Mouse (Mus musculus): ENCODE measurements at regions not wholly inside any gene's neighbourhood (a gene's known extent, or its start where the extent isn't known, plus 50 kb on each side); places are given as distances from the start of the nearest gene placed in this dataset.

DNA sequence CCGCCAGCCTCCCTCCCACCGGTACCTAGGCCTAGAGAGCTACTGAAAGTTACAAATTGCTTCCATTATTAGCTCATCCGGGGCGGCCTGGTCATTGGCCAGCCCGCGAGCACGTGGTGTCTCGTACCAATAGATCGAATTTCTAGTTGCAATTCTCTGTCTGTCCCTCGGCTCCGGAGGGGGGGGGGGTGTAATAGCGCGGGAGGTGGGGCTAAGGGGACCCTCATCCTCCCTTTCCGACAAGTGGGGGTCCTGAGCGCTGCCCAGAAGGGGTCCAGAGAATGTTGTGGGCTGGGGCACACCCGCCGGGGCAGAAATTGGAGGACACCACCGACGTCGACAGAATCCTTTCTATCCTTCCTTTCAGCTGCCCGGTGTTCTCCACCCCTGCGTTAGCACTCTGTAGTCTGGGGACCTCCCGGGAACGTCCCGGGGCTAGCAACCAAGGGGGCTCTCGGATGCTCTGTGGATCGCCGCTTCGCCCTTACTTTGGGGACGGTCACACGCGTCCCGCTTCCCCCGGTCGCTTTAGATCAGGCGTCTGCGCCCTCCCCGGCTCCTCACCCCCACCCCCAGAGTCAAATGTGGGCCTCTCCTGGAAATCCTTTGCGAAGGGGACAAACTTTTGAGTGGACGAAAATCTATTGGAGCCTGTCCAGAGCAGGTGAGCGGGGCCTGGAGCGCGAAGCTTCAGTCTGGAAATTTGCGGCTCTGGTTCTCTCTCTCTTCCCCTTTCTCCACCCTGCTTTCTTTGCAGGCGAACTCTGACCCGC lies 64.6 kb downstream of the Smug1 start:
- DNase-seq = peak; percentile 87
- TF ChIP-seq CTCF (IDR thresholded peaks at IDR 0.05) = no peak
- peak overlapping the region; percentile 74 for H3K4me3 ChIP-seq
- intact Hi-C loops (cut with DNase I) = no loop called here
- H3K27ac ChIP-seq = peak overlapping the region; percentile 82

DNA sequence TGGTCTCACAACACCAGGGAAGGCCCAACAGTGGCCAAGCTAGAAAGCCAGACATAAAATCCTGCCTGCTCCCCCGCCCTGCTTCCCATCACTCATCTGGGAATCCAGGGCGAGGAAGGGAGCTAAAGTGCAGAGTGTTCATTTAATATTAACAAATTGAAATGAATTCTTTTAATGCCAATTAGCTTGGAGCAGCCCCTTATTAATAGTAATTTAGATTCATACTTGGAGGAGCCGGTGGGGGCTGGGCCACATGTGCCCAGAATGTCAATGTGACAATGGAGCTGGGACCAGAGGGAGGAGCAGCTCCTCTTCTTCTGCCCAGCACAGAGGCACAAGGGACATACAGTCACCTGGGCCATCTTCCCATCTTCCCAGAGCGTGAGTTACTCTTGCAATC lies 66.8 kb downstream of the Smug1 start:
- TF ChIP-seq CTCF (IDR thresholded peaks at IDR 0.05) = no peak
- H3K4me3 ChIP-seq = no peak overlapping the region
- no peak for DNase-seq
- H3K27ac ChIP-seq = 0 out of 2 replicates have a peak overlapping the region, but pooled peaks have one; percentile 43
- intact Hi-C loops (cut with DNase I) = no loop called here

DNA sequence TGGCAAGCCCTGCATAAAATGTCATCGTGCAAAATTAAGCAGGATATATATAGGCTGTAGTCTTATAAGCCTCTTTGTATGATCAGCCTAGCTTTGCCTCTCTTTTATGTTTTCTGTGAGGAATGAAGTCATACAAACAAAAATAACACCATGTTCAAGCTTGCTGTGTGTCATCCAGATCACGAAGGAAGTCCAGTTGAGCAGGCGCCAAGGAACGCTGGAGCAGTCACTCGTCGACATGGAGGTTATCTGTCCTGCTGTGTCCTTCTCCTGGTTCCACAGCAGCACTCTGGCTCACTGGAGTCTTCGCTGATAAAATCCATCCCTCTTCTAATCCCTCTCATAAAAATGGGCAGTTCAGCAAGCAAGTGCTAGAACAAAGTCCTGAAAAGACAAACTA lies 72.4 kb downstream of the Smug1 start:
- Histone ChIP-seq H3K27ac (peak overlapping the region; percentile 91), H3K4me3 (no peak overlapping the region)
- TF ChIP-seq CTCF (IDR thresholded peaks at IDR 0.05) = no peak
- DNase-seq = peak; percentile 90
- intact Hi-C loops (cut with DNase I) = no loop called here

DNA sequence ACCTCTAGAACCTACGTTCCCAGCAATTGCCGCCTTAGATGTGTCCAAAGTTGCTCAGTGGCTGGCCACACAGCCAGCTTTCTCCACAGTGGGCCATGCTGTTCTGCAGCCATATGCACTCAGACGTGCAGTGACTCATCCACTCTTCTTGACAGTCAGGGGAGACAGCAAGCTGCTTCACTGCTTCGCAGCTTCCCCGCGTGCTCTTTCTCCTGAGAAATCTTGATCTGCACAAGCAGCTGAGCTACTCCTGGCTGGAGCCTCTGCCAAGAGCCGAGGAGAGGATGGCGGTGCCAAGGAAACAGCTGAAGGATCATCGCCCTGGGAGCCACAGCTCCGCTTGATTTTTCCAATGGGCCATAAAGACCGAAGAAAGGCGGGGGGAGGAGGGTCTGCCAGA lies 73.2 kb downstream of the Smug1 start:
- Histone ChIP-seq H3K27ac (peak overlapping the region; percentile 91), H3K4me3 (peak overlapping the region; percentile 43)
- no peak for TF ChIP-seq CTCF (IDR thresholded peaks at IDR 0.05)
- peak; percentile 91 for DNase-seq
- intact Hi-C loops (cut with DNase I) = no loop called here

DNA sequence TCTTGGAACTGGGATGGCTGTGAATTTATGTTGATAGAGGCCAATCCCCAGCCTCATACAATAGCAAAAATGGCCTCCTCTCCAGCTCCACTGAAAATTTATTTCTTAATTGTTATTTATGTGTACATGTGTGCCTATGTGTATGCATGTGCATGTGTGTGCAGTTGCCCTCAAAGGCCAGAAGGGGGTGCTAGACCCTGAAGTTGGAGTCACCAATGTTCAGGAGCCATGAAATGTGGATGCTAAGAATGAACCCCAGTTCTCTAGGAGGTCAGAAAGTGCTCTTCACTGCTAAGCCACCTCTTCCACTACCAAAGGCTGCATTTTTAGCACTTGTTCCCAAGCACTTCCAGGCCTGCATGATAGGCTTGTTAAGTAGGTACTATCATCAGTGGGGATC lies 73.8 kb downstream of the Hoxc4 start:
- peak; percentile 40; the same call in 1 of the 2 replicates for TF ChIP-seq CTCF (IDR thresholded peaks at IDR 0.05)
- no peak overlapping the region for H3K4me3 ChIP-seq

DNA sequence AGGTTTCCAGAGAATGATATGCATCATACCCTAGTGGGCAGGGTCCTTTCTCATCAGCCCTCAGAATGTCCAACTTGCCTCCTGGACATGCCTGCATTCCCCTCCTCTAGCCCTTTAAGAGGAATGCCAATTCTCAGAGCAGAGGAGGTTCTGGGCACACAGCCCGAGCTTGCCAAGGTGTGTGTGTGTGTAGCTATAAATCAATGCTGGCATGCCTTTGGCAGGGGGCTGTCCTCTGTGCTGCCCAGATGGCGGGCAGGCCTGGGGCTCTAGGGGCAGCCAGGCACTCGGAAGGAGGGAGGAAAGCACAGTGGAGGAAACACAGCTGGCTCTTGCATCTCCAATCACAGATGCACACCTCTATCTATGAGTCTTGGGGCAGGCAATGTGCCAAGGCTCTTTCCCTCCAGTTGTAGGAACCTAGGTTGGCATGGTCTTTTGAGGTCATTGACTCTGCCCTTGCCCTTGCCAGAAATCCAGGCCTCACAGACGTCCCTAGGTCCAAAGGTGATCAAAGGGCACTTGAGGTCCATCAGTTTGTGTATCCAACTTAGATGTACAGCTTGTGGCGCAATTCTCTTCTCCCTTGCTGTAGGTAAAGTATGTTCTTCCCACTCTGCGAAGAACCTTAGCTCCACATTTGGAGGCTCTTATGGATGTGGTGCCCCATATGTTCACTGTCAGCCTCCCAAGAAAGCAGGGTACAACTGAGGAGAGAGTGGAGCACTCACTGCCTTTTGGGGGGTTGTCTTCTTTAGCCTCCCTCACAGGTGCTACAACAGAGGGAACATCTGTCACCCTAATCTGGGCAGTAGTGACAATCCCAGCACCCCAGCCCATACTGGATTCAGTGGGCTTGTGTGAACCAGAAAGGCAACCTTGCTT lies 71.8 kb downstream of the Hoxc4 start:
- no peak for TF ChIP-seq CTCF (IDR thresholded peaks at IDR 0.05)
- Histone ChIP-seq H3K27ac (peak overlapping the region; percentile 63), H3K4me3 (no peak overlapping the region)
- peak; percentile 50 for DNase-seq
- intact Hi-C loops (cut with DNase I) = no loop called here

More for the DNA sequence above, 73.8 kb downstream of the Hoxc4 start:
- intact Hi-C loops (cut with DNase I) = no loop called here
- H3K27ac ChIP-seq = no peak overlapping the region
- DNase-seq = no peak

DNA sequence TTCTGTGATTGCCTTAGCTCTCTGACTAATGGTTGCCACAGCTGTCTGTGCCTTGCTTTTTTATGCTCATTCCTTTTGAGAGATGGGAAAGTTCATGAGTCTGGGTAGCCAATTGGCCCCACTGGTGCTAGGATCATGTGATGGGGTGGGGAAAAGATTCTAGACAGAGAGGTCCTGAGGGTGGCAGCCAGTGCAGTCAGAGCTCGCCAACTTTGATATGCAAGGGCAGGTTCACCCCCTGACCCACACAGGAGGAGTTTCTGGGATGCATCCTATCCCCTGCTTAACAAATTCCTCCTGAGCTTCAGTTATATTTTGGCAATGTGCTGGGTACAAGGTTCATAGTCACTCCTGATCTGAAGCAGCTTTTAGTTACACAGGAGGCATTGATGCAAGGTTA lies 71.1 kb downstream of the Hoxc4 start:
- no peak for TF ChIP-seq CTCF (IDR thresholded peaks at IDR 0.05)
- intact Hi-C loops (cut with DNase I) = loop anchor here (5.0 kb wide), 1 partner anchor 43 kb away; no protein-coding TSS in a partner anchor
- no peak for DNase-seq
- H3K27ac ChIP-seq = peak overlapping the region; percentile 63
- no peak overlapping the region for H3K4me3 ChIP-seq

DNA sequence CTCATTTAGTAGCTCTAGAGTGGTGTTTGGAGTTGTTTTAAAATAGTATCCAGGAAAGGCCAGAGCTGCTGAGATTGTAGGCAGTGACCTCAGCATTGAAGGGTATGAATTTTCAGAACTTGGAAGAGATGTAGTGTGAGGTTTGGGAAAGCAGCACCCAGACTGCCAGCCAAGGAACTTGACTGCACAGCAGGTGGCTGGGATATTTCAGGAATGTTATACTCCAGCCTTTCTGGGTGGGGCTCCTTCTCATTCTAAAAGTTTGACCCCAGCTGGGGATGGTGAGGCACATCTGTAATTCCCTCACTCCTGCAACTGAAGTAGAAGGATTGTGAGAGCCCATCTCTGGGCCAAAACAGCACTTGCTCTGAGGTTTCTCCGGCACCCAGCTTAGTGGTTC lies 70.7 kb downstream of the Hoxc4 start:
- no peak for TF ChIP-seq CTCF (IDR thresholded peaks at IDR 0.05)
- Histone ChIP-seq H3K4me3 (no peak overlapping the region), H3K27ac (peak overlapping the region; percentile 63)
- DNase-seq = no peak
- intact Hi-C loops (cut with DNase I) = loop anchor here (5.0 kb wide), 1 partner anchor 42 kb away; no protein-coding TSS in a partner anchor

DNA sequence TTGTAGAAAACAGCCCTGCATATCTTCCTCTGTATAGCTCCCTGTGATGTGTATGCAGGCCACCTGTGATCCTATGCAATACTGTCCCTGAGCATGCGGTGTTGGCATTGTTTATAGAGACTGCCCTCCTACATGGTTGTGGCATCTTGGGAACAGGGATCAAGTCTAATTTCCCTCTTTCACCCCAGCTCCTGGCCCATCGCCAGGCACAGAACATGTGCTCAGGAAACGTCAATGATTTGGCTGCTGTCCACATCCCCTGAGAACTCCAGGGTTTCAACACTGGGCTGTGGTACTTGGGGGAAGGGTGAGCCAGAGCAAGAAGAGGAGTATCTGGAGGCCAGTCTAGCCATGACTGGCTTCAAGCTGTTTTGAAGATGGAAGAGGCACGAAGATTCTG lies 68.5 kb downstream of the Hoxc4 start:
- no peak overlapping the region for H3K4me3 ChIP-seq
- peak; percentile 79 for DNase-seq
- H3K27ac ChIP-seq = no peak overlapping the region
- intact Hi-C loops (cut with DNase I) = loop anchor here (5.0 kb wide), 1 partner anchor 40 kb away; no protein-coding TSS in a partner anchor
- no peak for TF ChIP-seq CTCF (IDR thresholded peaks at IDR 0.05)

DNA sequence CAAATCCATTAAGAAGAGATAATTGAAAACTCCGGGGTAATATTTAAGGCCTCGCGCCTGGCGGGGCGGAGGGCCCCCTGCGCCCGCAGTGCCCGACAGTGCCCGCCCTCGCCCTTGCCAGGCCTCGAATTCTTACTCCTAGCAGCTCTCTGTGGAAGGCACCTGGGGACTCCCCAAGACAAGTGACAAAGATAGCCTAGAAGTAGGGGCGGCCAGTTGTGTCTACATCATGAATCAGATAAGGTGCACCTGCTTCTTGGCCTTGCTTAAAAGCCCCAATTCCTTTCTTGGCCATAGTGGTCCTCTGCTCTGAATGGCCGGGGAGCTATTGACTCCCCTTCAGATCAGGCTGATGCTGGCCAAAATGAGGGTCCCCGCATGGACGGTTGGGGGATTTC lies 67.9 kb downstream of the Hoxc4 start:
- no peak for TF ChIP-seq CTCF (IDR thresholded peaks at IDR 0.05)
- Histone ChIP-seq H3K27ac (peak overlapping the region; percentile 52), H3K4me3 (peak overlapping the region; percentile 68)
- no peak for DNase-seq
- intact Hi-C loops (cut with DNase I) = loop anchor here (5.0 kb wide), 1 partner anchor 39 kb away; no protein-coding TSS in a partner anchor

All from gastrocnemius, adult 2 months (tissue).